Mouse (Mus musculus) kidney, postnatal 10 days (tissue): ENCODE measurements at regions not wholly inside any gene's neighbourhood (a gene's known extent, or its start where the extent isn't known, plus 50 kb on each side); places are given as distances from the start of the nearest gene placed in this dataset.

Experiments
- DNase-seq: peaks from one replicate; pipeline ENCODE4 v3.0.0; 2021; ENCODE audit warnings: mixed read lengths

DNA sequence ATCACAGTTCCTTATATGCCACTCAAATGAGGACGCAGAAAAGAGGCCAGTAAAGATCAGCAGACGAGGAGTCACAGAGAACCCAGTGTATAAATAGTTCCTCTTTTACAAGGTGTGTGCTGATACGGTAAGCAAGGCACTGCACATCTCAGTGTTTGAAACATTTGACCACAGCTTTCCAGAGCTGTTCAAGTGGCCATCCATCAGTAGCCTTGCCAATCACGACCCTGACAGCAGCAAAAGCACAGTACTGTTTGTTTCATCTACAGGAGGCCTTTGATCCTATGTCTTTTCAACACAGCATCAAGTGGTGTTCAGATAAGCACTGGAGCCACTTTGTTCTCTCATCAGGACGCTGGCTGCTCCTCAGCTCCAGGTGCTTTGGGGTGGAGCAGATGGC, 511.4 kb upstream of the Adarb2 start:
- no peak for DNase-seq

DNA sequence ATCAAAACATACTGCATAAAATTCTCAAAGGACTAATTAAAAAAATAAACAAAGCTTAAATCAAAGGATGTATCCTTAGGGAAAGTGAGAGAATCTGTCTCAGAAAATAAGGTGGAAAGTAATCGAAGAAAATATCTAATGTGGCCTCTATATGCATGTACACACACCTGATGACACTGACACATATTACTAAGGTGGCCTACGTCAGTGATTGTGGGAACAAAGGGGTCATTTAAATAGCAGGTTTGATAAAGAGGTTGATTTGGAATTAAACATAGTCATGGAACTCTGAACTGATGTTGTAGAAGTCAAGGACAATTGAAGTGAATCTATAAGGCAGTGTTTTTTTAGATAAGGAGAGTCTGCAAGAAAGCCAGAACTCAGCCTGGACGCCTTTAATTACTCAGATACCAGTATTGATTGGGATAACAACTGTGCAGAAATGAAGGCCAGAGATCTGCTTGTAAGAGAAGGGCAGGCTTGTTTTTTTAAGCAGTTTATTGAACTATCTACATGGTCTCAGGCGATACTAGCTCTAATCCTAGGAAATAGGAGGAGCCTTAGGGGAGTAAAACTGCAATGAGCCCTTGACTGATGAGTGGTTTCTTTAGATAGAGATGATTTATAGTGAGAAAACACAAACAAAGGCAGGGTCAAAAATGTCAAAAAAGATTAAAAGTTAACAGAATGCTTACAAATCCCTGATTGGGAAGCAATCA, 504.9 kb upstream of the Adarb2 start:
- no peak for DNase-seq

DNA sequence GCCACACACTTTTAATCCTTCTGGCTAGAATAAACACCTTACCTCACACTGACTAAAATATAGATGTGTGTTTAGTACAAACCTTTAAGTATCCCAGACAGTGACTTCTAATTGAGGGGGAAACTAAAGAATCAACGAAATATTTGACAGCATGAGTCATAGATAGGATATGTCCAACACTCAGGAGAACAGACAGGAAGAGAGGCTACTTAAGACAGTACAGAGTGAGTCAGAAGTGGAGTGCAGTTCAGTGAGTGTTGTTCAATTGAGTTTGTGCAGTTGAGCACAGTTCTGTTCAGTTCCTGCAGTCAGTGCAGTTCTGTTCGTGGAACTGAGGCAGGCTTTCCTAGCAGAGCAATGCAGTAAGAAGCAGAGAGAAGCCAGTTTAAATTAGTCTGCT, 481.1 kb upstream of the Adarb2 start:
- no peak for DNase-seq

DNA sequence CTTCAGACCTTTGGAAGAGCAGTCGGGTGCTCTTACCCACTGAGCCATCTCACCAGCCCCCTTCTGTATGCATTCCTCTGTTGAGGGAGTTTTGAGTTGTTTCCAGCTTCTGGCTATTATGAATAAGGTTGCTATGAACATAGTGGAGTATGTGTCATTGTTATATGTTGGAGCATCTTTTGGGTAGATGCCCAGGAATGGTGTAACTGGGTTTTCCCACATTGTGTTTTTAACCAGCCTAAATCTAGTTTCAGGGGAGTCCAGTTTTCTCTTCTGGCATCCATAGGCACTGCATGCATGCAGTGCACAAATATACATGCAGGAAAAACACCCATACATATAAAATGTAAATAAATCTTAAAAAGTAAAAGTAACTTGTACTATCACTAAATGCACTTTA, 453.0 kb upstream of the Adarb2 start:
- DNase-seq = no peak

DNA sequence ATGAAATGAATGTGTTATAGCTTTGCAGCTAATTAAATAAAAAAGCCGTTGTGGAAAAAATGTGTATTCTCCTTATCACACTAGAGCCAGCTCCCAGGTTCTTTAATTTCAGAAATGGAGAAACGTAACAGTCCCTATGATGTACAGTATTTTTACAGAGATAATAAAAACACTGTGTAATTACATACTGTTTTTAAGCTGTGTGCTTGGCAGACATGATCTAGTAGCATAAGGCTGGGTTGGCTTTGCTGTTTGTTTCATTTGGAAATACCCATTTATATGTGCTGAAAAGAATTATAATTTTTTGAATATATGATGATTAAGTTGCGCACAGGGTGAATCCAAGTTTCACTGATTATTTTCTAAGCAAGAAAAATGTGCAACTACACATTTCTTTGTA, 417.4 kb upstream of the Adarb2 start:
- DNase-seq = no peak

DNA sequence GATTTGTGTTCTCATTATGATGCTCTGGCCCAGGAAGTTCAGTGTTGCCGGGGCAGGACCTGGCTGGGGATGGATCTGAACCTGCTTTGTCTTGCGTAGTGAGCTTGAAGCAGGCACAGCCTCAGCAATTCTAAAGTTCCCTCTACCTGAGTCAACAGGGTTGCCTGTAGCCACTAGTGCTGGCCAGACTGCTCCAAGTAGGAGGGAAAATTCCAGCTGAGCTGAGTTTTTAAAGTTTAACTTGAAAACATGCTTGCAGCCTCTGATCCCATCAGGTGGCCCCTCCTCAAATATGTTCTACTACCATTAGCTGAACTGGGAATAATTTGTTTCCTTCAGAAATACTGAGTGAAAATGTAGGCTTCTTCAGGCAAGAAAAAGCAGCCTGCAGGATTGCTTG, 412.6 kb upstream of the Adarb2 start:
- peak; percentile 5 for DNase-seq
